In the genomic region with DNA sequence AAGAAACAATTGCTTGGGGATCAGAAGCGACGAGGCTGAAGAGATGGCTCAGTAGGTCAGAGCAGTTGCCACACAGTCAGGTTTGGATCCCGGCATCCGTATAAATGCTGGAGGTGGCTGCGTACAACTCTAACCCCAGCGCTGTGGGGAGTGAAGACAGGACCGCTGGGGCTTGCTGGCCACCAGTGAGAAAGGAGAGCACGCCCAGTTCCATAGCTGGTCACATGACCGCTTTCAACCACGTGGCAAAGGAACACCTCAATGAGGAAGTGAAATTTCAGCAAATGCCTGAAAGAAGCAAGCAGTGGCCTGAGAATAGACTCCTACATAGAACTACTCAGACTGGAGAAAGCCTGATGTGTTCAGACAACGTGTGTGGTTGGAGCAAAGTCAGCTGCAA, we compare ENCODE assay signal across 11 mouse cellular contexts.
A peak's percentile ranks its signal among the peaks of the same experiment; 100 is the strongest.
DNase-seq lines count a peak whose midpoint lies in the region; ATAC-seq and TF ChIP-seq lines count a peak whose summit lies in the region.
"Had no signal": no experiment of that assay in that cellular context is flagged by ENCODE, and none has a peak within 500 bp of the region (broad histone marks: within the 10 kb centered on the region; RNA-seq: fewer than 3 reads in every experiment).

No protein-coding gene starts in this region.

- no peak overlapping the region for H3K9ac ChIP-seq in heart, embryonic 11.5 days (ENCODE audit: low read depth, low read length)

- H3K27me3 ChIP-seq in heart, embryonic 11.5 days (ENCODE audit: control insufficient read depth, insufficient read depth, low read length), result no peaks in the 10 kb centered on the region
- H3K27me3 ChIP-seq in spleen, adult 2 months (ENCODE audit: control insufficient read depth, insufficient read depth, low read length), result no peaks in the 10 kb centered on the region

- peak; percentile 98 for DNase-seq in heart, adult 11 months
- DNase-seq in spleen, adult 2 months (ENCODE audit: low read depth in 1 of 2, low spot score in 2 of 2), result peak in 1 of 2 experiments; percentile 19
- DNase-seq in spleen, postnatal 4 days (ENCODE audit: low spot score in 2 of 2), result no peak
- DNase-seq in lung, postnatal 10 days, result peak; percentile 40
- DNase-seq in testis, postnatal 14 days (ENCODE audit: low spot score), result peak; percentile 49
- DNase-seq in cerebellum, adult 11 months, result no peak
- DNase-seq in gastrocnemius, postnatal 4 days (ENCODE audit: low spot score in 2 of 2), result no peak
- DNase-seq: cerebellum, adult 2 months had no signal

- no peak overlapping the region for H3K27ac ChIP-seq in heart, embryonic 11.5 days (ENCODE audit: low read depth, low read length)
- peak overlapping the region; percentile 66 for H3K27ac ChIP-seq in spleen, adult 2 months (ENCODE audit: insufficient read depth, low read length)

- WGBS in heart, embryonic 11.5 days (ENCODE audit: insufficient replicate concordance), result 74% methylated on average over 11 of the region's 11 CpGs
- 68% methylated on average over 11 of the region's 11 CpGs for WGBS in spleen, adult 2 months

- no peak overlapping the region for H3K4me2 ChIP-seq in heart, embryonic 11.5 days

- TF ChIP-seq POLR2A in spleen, adult 2 months (IDR thresholded peaks at IDR 0.05; ENCODE audit: low read depth, low read length), result no peak

- no peak for TF ChIP-seq CTCF in spleen, adult 2 months (IDR thresholded peaks at IDR 0.05; ENCODE audit: extremely low read depth, insufficient read depth, insufficient read length, insufficient replicate concordance)

- H3K36me3 ChIP-seq in heart, embryonic 11.5 days (ENCODE audit: control insufficient read depth, insufficient read depth, low read length), result no peaks in the 10 kb centered on the region
- H3K36me3 ChIP-seq in spleen, adult 2 months (ENCODE audit: control insufficient read depth, insufficient read depth, low read length), result no peaks in the 10 kb centered on the region
- H3K36me3 ChIP-seq: G1E had no signal

- ATAC-seq in heart, embryonic 11.5 days (replicated peaks; ENCODE audit: insufficient number of reproducible peaks, low FRiP score, low TSS enrichment), result no peak

- H3K9me3 ChIP-seq in heart, embryonic 11.5 days (replicated peaks; ENCODE audit: control insufficient read depth, low read length), result no peaks in the 10 kb centered on the region

- no peak overlapping the region for H3K4me3 ChIP-seq in heart, embryonic 11.5 days (ENCODE audit: low read depth, low read length)
- peak overlapping the region; percentile 31; the same call in 1 of the 2 replicates for H3K4me3 ChIP-seq in spleen, adult 2 months (ENCODE audit: extremely low read depth, insufficient read depth, insufficient read length)
- H3K4me3 ChIP-seq: megakaryocyte, embryonic 14.5 days had no signal

- H3K4me1 ChIP-seq in heart, embryonic 11.5 days (ENCODE audit: control insufficient read depth, insufficient read depth, low read length), result no peaks in the 10 kb centered on the region
- H3K4me1 ChIP-seq in spleen, adult 2 months (ENCODE audit: control insufficient read depth, insufficient read depth, insufficient read length), result no peaks in the 10 kb centered on the region

Comparison
In these comparisons a context has a peak if more than half of its experiments do, and no peak if none do; other contexts are left out.
1. DNase-seq: peak in heart, adult 11 months (single experiment), lung, postnatal 10 days (single experiment) and testis, postnatal 14 days (single experiment); none in spleen, postnatal 4 days (0 of 2), cerebellum, adult 11 months (single experiment) and gastrocnemius, postnatal 4 days (0 of 2).